Mouse (Mus musculus): Measurements from ENCODE around the gene Stip1. TPM values are rescaled to one million over a fixed set of nuclear protein-coding genes. Genes with fewer than 3 reads are reported as not detected.
"Not testable (repeated sequence)": the region's sequence is repeated elsewhere in the genome, so short reads cannot be mapped to it uniquely, and the experiment has no call there.

The Stip1 gene
- total and polyA plus RNA-seq, 2 experiments from 2014 or later: 94.6 to 98.3 TPM

GRCm38 (mm10) chr19:6995255-6995991 lies 44.3 kb downstream of the Stip1 start:
- peak overlapping the region; percentile 58 for H3K4me3 ChIP-seq (ENCODE audit: low read depth, low read length)
- no peaks in the 10 kb centered on the region for H3K27me3 ChIP-seq (ENCODE audit: control insufficient read depth, insufficient read depth, low read length)
- H3K36me3 ChIP-seq (replicated peaks; ENCODE audit: control insufficient read depth, insufficient read depth, low read length): peaks cover 25% of the 10 kb centered on the region
- peak overlapping the region; percentile 62 for H3K9ac ChIP-seq (replicated peaks; ENCODE audit: low read depth, low read length)
- TF ChIP-seq CTCF (IDR thresholded peaks at IDR 0.05; ENCODE audit: low read depth): no peak
- no peak for TF ChIP-seq EP300 (IDR thresholded peaks at IDR 0.05; ENCODE audit: low read depth)
- H3K4me2 ChIP-seq (ENCODE audit: low read depth, low read length): peak overlapping the region; percentile 79
- 38% methylated on average over 21 of the region's 21 CpGs for WGBS
- peak overlapping the region; percentile 84 for H3K27ac ChIP-seq (ENCODE audit: low read depth)
- no peaks in the 10 kb centered on the region for H3K9me3 ChIP-seq (replicated peaks; ENCODE audit: control insufficient read depth, low read length)
- no peak for DNase-seq (ENCODE audit: low spot score)
- no peak for ATAC-seq (ENCODE audit: insufficient read depth, low read depth)
- H3K4me1 ChIP-seq (ENCODE audit: control insufficient read depth, insufficient read depth): peaks cover 26% of the 10 kb centered on the region

- Histone ChIP-seq H3K4me3 (ENCODE audit: low read depth, low read length) (no peak overlapping the region), H3K4me1 (ENCODE audit: control insufficient read depth, insufficient read depth) (peaks cover 26% of the 10 kb centered on the region), H3K9me3 (replicated peaks; ENCODE audit: control insufficient read depth, low read length) (no peaks in the 10 kb centered on the region), H3K27ac (ENCODE audit: low read depth) (no peak overlapping the region), H3K9ac (replicated peaks; ENCODE audit: low read depth, low read length) (no peak overlapping the region), H3K27me3 (ENCODE audit: control insufficient read depth, insufficient read depth, low read length) (no peaks in the 10 kb centered on the region), H3K36me3 (replicated peaks; ENCODE audit: control insufficient read depth, insufficient read depth, low read length) (peaks cover 16% of the 10 kb centered on the region), H3K4me2 (ENCODE audit: low read depth, low read length) (peak overlapping the region; percentile 79; the same call in 1 of the 2 replicates)
- WGBS: 79% methylated on average over 8 of the region's 8 CpGs
- no peak for ATAC-seq (ENCODE audit: insufficient read depth, low read depth)
- TF ChIP-seq CTCF (IDR thresholded peaks at IDR 0.05; ENCODE audit: low read depth) (no peak), EP300 (IDR thresholded peaks at IDR 0.05; ENCODE audit: low read depth) (no peak)
- DNase-seq (ENCODE audit: low spot score): no peak
Observed at GRCm38 (mm10) chr19:6994489-6994888, 45.3 kb downstream of the Stip1 start.

- no peaks in the 10 kb centered on the region for H3K9me3 ChIP-seq (replicated peaks; ENCODE audit: control insufficient read depth, low read length)
- peaks cover 11% of the 10 kb centered on the region for H3K36me3 ChIP-seq (replicated peaks; ENCODE audit: control insufficient read depth, insufficient read depth, low read length)
- ATAC-seq (ENCODE audit: insufficient read depth, low read depth) (no peak), DNase-seq (ENCODE audit: low spot score) (no peak)
- no peak overlapping the region for H3K4me2 ChIP-seq (ENCODE audit: low read depth, low read length)
- no peak overlapping the region for H3K4me3 ChIP-seq (ENCODE audit: low read depth, low read length)
- no peak overlapping the region for H3K9ac ChIP-seq (replicated peaks; ENCODE audit: low read depth, low read length)
- no peak overlapping the region for H3K27ac ChIP-seq (ENCODE audit: low read depth)
- WGBS: 89% methylated on average over 8 of the region's 8 CpGs
- H3K4me1 ChIP-seq (ENCODE audit: control insufficient read depth, insufficient read depth): peaks cover 26% of the 10 kb centered on the region
- no peaks in the 10 kb centered on the region for H3K27me3 ChIP-seq (ENCODE audit: control insufficient read depth, insufficient read depth, low read length)
- TF ChIP-seq CTCF (IDR thresholded peaks at IDR 0.05; ENCODE audit: low read depth) (no peak), EP300 (IDR thresholded peaks at IDR 0.05; ENCODE audit: low read depth) (no peak)
Observed at GRCm38 (mm10) chr19:6994002-6994401, 45.8 kb downstream of the Stip1 start.

GRCm38 (mm10) chr19:6993011-6993770 lies 46.6 kb downstream of the Stip1 start:
- no peaks in the 10 kb centered on the region for H3K27me3 ChIP-seq (ENCODE audit: control insufficient read depth, insufficient read depth, low read length)
- peaks cover 3% of the 10 kb centered on the region; the same call in 1 of the 2 replicates for H3K36me3 ChIP-seq (replicated peaks; ENCODE audit: control insufficient read depth, insufficient read depth, low read length)
- peak overlapping the region; percentile 96 for H3K4me2 ChIP-seq (ENCODE audit: low read depth, low read length)
- ATAC-seq (ENCODE audit: insufficient read depth, low read depth): no peak
- H3K9me3 ChIP-seq (replicated peaks; ENCODE audit: control insufficient read depth, low read length): no peaks in the 10 kb centered on the region
- peak overlapping the region; percentile 79 for H3K27ac ChIP-seq (ENCODE audit: low read depth)
- peaks cover 26% of the 10 kb centered on the region for H3K4me1 ChIP-seq (ENCODE audit: control insufficient read depth, insufficient read depth)
- peak overlapping the region; percentile 50; the same call in 1 of the 2 replicates for H3K9ac ChIP-seq (replicated peaks; ENCODE audit: low read depth, low read length)
- peak overlapping the region; percentile 59 for H3K4me3 ChIP-seq (ENCODE audit: low read depth, low read length)
- WGBS: 60% methylated on average over 14 of the region's 14 CpGs
- TF ChIP-seq EP300 (IDR thresholded peaks at IDR 0.05; ENCODE audit: low read depth) (no peak), CTCF (IDR thresholded peaks at IDR 0.05; ENCODE audit: low read depth) (no peak)
- no peak for DNase-seq (ENCODE audit: low spot score)

- peak; percentile 98 for DNase-seq (ENCODE audit: low spot score)
- Histone ChIP-seq H3K27ac (ENCODE audit: low read depth) (peak within 1 kb of the TSS; percentile 79), H3K4me1 (ENCODE audit: control insufficient read depth, insufficient read depth) (peaks cover 26% of the 10 kb centered on the region), H3K36me3 (replicated peaks; ENCODE audit: control insufficient read depth, insufficient read depth, low read length) (no peaks in the 10 kb centered on the region), H3K4me3 (ENCODE audit: low read depth, low read length) (peak within 1 kb of the TSS; percentile 59), H3K27me3 (ENCODE audit: control insufficient read depth, insufficient read depth, low read length) (no peaks in the 10 kb centered on the region), H3K9ac (replicated peaks; ENCODE audit: low read depth, low read length) (peak within 1 kb of the TSS; percentile 60), H3K9me3 (replicated peaks; ENCODE audit: control insufficient read depth, low read length) (no peaks in the 10 kb centered on the region), H3K4me2 (ENCODE audit: low read depth, low read length) (peak within 1 kb of the TSS; percentile 96)
- no peak for TF ChIP-seq CTCF (IDR thresholded peaks at IDR 0.05; ENCODE audit: low read depth)
- TF ChIP-seq EP300 (IDR thresholded peaks at IDR 0.05; ENCODE audit: low read depth): peak; percentile 54; the same call in 1 of the 2 replicates
- peak; percentile 94 for ATAC-seq (ENCODE audit: insufficient read depth, low read depth)
- 2% methylated on average over 37 of the region's 37 CpGs for WGBS
Observed at GRCm38 (mm10) chr19:6992011-6992858, 47.5 kb downstream of the Stip1 start, which contains the start of gene Dnajc4. TSS of gene Dnajc4 (minus strand) at chr19:6992572.

GRCm38 (mm10) chr19:6991166-6991565 lies 48.6 kb downstream of the Stip1 start:
- H3K27ac ChIP-seq (ENCODE audit: low read depth); H3K27me3 ChIP-seq (ENCODE audit: control insufficient read depth, insufficient read depth, low read length); H3K4me2 ChIP-seq (ENCODE audit: low read depth, low read length); H3K36me3 ChIP-seq (replicated peaks; ENCODE audit: control insufficient read depth, insufficient read depth, low read length); DNase-seq (ENCODE audit: low spot score); H3K9me3 ChIP-seq (replicated peaks; ENCODE audit: control insufficient read depth, low read length); ATAC-seq (ENCODE audit: insufficient read depth, low read depth); H3K4me3 ChIP-seq (ENCODE audit: low read depth, low read length); H3K9ac ChIP-seq (replicated peaks; ENCODE audit: low read depth, low read length): not testable (repeated sequence)
- 90% methylated on average over 6 of the region's 6 CpGs for WGBS
- peaks cover 26% of the 10 kb centered on the region for H3K4me1 ChIP-seq (ENCODE audit: control insufficient read depth, insufficient read depth)
